Mouse (Mus musculus) CH12.LX (cell line): ENCODE measurements around the gene Kcnj4. TPM values are rescaled to one million over a fixed set of nuclear protein-coding genes. Genes with fewer than 3 reads are reported as not detected.

ENCODE experiments used
- DNase-seq: peaks from one replicate; pipeline ENCODE4 v3.0.0-alpha.2; 2013; ENCODE audit errors: extremely low read depth
- H3K27ac ChIP-seq: 2 replicates; pipeline ENCODE4 v1.5.1; 2012; ENCODE audit warnings: low read depth, mild to moderate bottlenecking, control low read depth, moderate library complexity; ENCODE audit not compliant: insufficient read depth
- H3K27me3 ChIP-seq: replicated peaks from 2 replicates; pipeline ENCODE3; 2012; ENCODE audit warnings: inconsistent platforms
- H3K36me3 ChIP-seq, 2 experiments: replicated peaks in 1 of 2; 2 replicates each; pipeline versions ENCODE3 to v1.6.1; 2012; ENCODE audit warnings: inconsistent platforms in 1 of 2, low read length in 1 of 2, mild to moderate bottlenecking in 1 of 2, mixed read lengths in 1 of 2, moderate library complexity in 1 of 2; ENCODE audit not compliant: control insufficient read depth in 1 of 2, insufficient read depth in 1 of 2
- H3K4me1 ChIP-seq, 2 experiments: 2 replicates each; pipeline ENCODE4 v1.6.1; 2012; ENCODE audit warnings: inconsistent platforms in 1 of 2, moderate library complexity in 1 of 2; ENCODE audit not compliant: insufficient read depth in 2 of 2, control insufficient read depth in 1 of 2
- H3K4me2 ChIP-seq: 2 replicates; pipeline ENCODE4 v1.6.1; 2012; ENCODE audit warnings: low read depth, mild to moderate bottlenecking, control low read depth; ENCODE audit not compliant: poor library complexity, insufficient read depth, severe bottlenecking
- H3K4me3 ChIP-seq, 3 experiments: fragments of 150-350 bp in 1 of 3; sonication (generic) in 1 of 3; replicated peaks in 1 of 3; 2 replicates each; pipeline versions ENCODE3 to v1.5.1; 2011 to 2012; ENCODE audit warnings: low read depth in 2 of 3, low read length in 2 of 3, mild to moderate bottlenecking in 2 of 3, moderate library complexity in 2 of 3, control low read depth in 1 of 3, improper control_type of control experiment in 1 of 3, inconsistent platforms in 1 of 3, mixed read lengths in 1 of 3; ENCODE audit not compliant: poor library complexity in 1 of 3
- H3K79me2 ChIP-seq: replicated peaks from 2 replicates; pipeline ENCODE4 v1.6.1; 2012; ENCODE audit warnings: mild to moderate bottlenecking, moderate library complexity; ENCODE audit not compliant: control insufficient read depth, poor library complexity, insufficient read depth, severe bottlenecking; ENCODE audit errors: extremely low read depth
- H3K9ac ChIP-seq: 2 replicates; pipeline ENCODE4 v1.6.1; 2012; ENCODE audit warnings: low read depth, mild to moderate bottlenecking, control low read depth, moderate library complexity; ENCODE audit not compliant: insufficient read depth
- H3K9me3 ChIP-seq: replicated peaks from 2 replicates; pipeline ENCODE3; 2012; ENCODE audit warnings: low read length, inconsistent platforms, mixed read lengths
- CTCF ChIP-seq, 2 experiments: IDR thresholded peaks in 1 of 2; conservative IDR thresholded peaks in 1 of 2; 2 replicates each; pipeline ENCODE4 v1.5.1; 2011 to 2012; ENCODE audit warnings: low read depth in 2 of 2, low read length in 2 of 2, improper control_type of control experiment in 1 of 2, inconsistent platforms in 1 of 2, mild to moderate bottlenecking in 1 of 2, moderate library complexity in 1 of 2
- E2F4 ChIP-seq: IDR thresholded peaks from 2 replicates; pipeline ENCODE4 v1.6.1; 2011; ENCODE audit warnings: low read depth, low read length, improper control_type of control experiment; ENCODE audit not compliant: insufficient replicate concordance
- ELF1 ChIP-seq: IDR thresholded peaks from 2 replicates; pipeline ENCODE4 v1.6.1; 2014; ENCODE audit warnings: low read depth, mild to moderate bottlenecking, inconsistent platforms, low read length, improper control_type of control experiment
- GABPA ChIP-seq: IDR thresholded peaks from 2 replicates; pipeline ENCODE4 v1.6.1; 2012; ENCODE audit warnings: low read depth, low read length, improper control_type of control experiment, inconsistent platforms; ENCODE audit not compliant: insufficient replicate concordance
- HCFC1 ChIP-seq: IDR thresholded peaks from 2 replicates; pipeline ENCODE4 v1.6.1; 2012; ENCODE audit warnings: low read depth, mild to moderate bottlenecking, inconsistent platforms, low read length, improper control_type of control experiment
- JUN ChIP-seq: IDR thresholded peaks from 2 replicates; pipeline ENCODE4 v1.6.1; 2011; ENCODE audit warnings: low read depth, mild to moderate bottlenecking, low read length, improper control_type of control experiment, moderate library complexity; ENCODE audit not compliant: insufficient read depth
- KAT2A ChIP-seq: IDR thresholded peaks from 2 replicates; pipeline ENCODE4 v1.6.1; 2012; ENCODE audit warnings: low read length, improper control_type of control experiment, inconsistent platforms; ENCODE audit not compliant: insufficient replicate concordance
- MAFK ChIP-seq: IDR thresholded peaks from 2 replicates; pipeline ENCODE4 v1.6.1; 2011; ENCODE audit warnings: low read length, improper control_type of control experiment; ENCODE audit not compliant: insufficient replicate concordance
- MAX ChIP-seq: IDR thresholded peaks from 2 replicates; pipeline ENCODE4 v1.6.1; 2011; ENCODE audit warnings: low read length, improper control_type of control experiment
- MAZ ChIP-seq: IDR thresholded peaks from 2 replicates; pipeline ENCODE4 v1.6.1; 2012; ENCODE audit warnings: low read depth, mild to moderate bottlenecking, inconsistent platforms, low read length, improper control_type of control experiment, moderate library complexity
- MEF2A ChIP-seq: IDR thresholded peaks from 2 replicates; pipeline ENCODE4 v1.6.1; 2014; ENCODE audit warnings: low read depth, mild to moderate bottlenecking, inconsistent platforms, low read length, improper control_type of control experiment, borderline replicate concordance
- MXI1 ChIP-seq: IDR thresholded peaks from 2 replicates; pipeline ENCODE4 v1.6.1; 2011; ENCODE audit warnings: mild to moderate bottlenecking, low read depth, low read length, improper control_type of control experiment
- MYC ChIP-seq: IDR thresholded peaks from 2 replicates; pipeline ENCODE4 v1.6.1; 2011; ENCODE audit warnings: low read depth, mild to moderate bottlenecking, improper control_type of control experiment, low read length
- NELFE ChIP-seq: IDR thresholded peaks from 2 replicates; pipeline ENCODE4 v1.6.1; 2011; ENCODE audit warnings: low read depth, low read length, improper control_type of control experiment
- POLR2A ChIP-seq: IDR thresholded peaks from 2 replicates; pipeline ENCODE4 v1.6.1; 2011; ENCODE audit warnings: low read depth, mild to moderate bottlenecking, improper control_type of control experiment, low read length
- POLR2AphosphoS2 ChIP-seq: IDR thresholded peaks from 2 replicates; pipeline ENCODE4 v1.6.1; 2011; ENCODE audit warnings: low read depth, low read length, improper control_type of control experiment
- RAD21 ChIP-seq: IDR thresholded peaks from 2 replicates; pipeline ENCODE4 v1.6.1; 2011; ENCODE audit warnings: low read depth, mild to moderate bottlenecking, low read length, improper control_type of control experiment, moderate library complexity
- RCOR1 ChIP-seq: conservative IDR thresholded peaks from 2 replicates; pipeline ENCODE4 v1.6.1; 2012; ENCODE audit warnings: low read depth, mild to moderate bottlenecking, inconsistent platforms, low read length, improper control_type of control experiment
- TBP ChIP-seq: conservative IDR thresholded peaks from 2 replicates; pipeline ENCODE4 v1.6.1; 2011; ENCODE audit warnings: low read depth, low read length, improper control_type of control experiment
- UBTF ChIP-seq: IDR thresholded peaks from 2 replicates; pipeline ENCODE4 v1.6.1; 2012; ENCODE audit warnings: low read depth, mild to moderate bottlenecking, inconsistent platforms, low read length, improper control_type of control experiment, moderate library complexity
- USF1 ChIP-seq: IDR thresholded peaks from 2 replicates; pipeline ENCODE4 v1.6.1; 2014; ENCODE audit warnings: low read depth, mild to moderate bottlenecking, inconsistent platforms, low read length, improper control_type of control experiment
- ZKSCAN1 ChIP-seq: IDR thresholded peaks from 2 replicates; pipeline ENCODE4 v1.6.1; 2012; ENCODE audit warnings: low read depth, inconsistent platforms, low read length, improper control_type of control experiment, borderline replicate concordance
- ZMIZ1 ChIP-seq: IDR thresholded peaks from 2 replicates; pipeline ENCODE4 v1.6.1; 2012; ENCODE audit warnings: low read depth, mild to moderate bottlenecking, inconsistent platforms, low read length, improper control_type of control experiment
- ZNF384 ChIP-seq: IDR thresholded peaks from 2 replicates; pipeline ENCODE4 v1.6.1; 2012; ENCODE audit warnings: low read depth, low read length, improper control_type of control experiment, inconsistent platforms
- dilution Hi-C: fragments of 300-500 bp; cut with MboI; formaldehyde crosslinking; loops from 2 replicates; pipeline ENCODE4 v1.14.3; 2020; ENCODE audit warnings: low sequenced_read_pairs; ENCODE audit not compliant: extremely low pct_unique_long_range_greater_than_20kb, extremely low pct_ligation_motif_present
- in situ Hi-C: fragments of 300-500 bp; cut with MboI; formaldehyde crosslinking; loops from 3 replicates; pipeline ENCODE4 v1.14.3; 2019; ENCODE audit warnings: low sequenced_read_pairs, low pct_ligation_motif_present, low pct_unique_long_range_greater_than_20kb, mixed read lengths
- polyA plus RNA-seq: library from polyadenylated mRNA; unstranded; fragments of >175 nt; gene quantifications from 2 replicates; pipeline ENCODE4 v1.2.1, GENCODE M21; 2012; ENCODE audit warnings: low read depth; ENCODE audit not compliant: insufficient read length
- total RNA-seq, 2 experiments: library from RNA; depleted of rRNA; stranded (reverse); fragments of 300-350 nt in 1 of 2; fragments of >200 nt in 1 of 2; gene quantifications; 2 replicates each; pipeline ENCODE4 v1.2.3; 2012 to 2014

Kcnj4 gene
- total and polyA plus RNA-seq, 3 experiments = not detected

GRCm38 (mm10) chr15:79438816-79439215 is 66.2 kb downstream of the Kcnj4 start:
- DNase-seq = no peak
- Histone ChIP-seq H3K4me3 (no peak overlapping the region), H3K9me3 (no peaks in the 10 kb centered on the region), H3K27me3 (peaks cover 34% of the 10 kb centered on the region), H3K9ac (no peak overlapping the region), H3K4me1 (peaks cover 0 to 5% of the 10 kb centered on the region in 2 experiments; a peak in 1 of 4 replicates), H3K36me3 (peaks cover 9 to 47% of the 10 kb centered on the region in 2 experiments), H3K27ac (no peak overlapping the region), H3K79me2 (no peaks in the 10 kb centered on the region), H3K4me2 (no peak overlapping the region)
- in situ Hi-C loops (no loop called here), dilution Hi-C loops (no loop called here)
- TF ChIP-seq POLR2A (no peak), MAFK (no peak), RAD21 (no peak), UBTF (no peak), MAX (no peak), POLR2AphosphoS2 (no peak), ZMIZ1 (no peak), USF1 (no peak), NELFE (no peak)

GRCm38 (mm10) chr15:79438209-79438810 is 66.7 kb downstream of the Kcnj4 start:
- no peak for DNase-seq
- H3K27ac ChIP-seq = no peak overlapping the region
- in situ Hi-C loops = no loop called here
- H3K36me3 ChIP-seq = peaks cover 9 to 49% of the 10 kb centered on the region in 2 experiments
- peaks cover 0 to 5% of the 10 kb centered on the region in 2 experiments; a peak in 1 of 4 replicates for H3K4me1 ChIP-seq
- no peaks in the 10 kb centered on the region for H3K9me3 ChIP-seq
- H3K79me2 ChIP-seq = no peaks in the 10 kb centered on the region
- no peak overlapping the region for H3K4me2 ChIP-seq
- H3K4me3 ChIP-seq = no peak overlapping the region
- no peak overlapping the region for H3K9ac ChIP-seq
- dilution Hi-C loops = no loop called here
- peaks cover 29% of the 10 kb centered on the region for H3K27me3 ChIP-seq
- no peak for TF ChIP-seq TBP
- TF ChIP-seq MXI1 = no peak
- TF ChIP-seq ELF1 = no peak
- TF ChIP-seq MAFK = no peak
- no peak for TF ChIP-seq ZKSCAN1
- no peak for TF ChIP-seq ZNF384
- TF ChIP-seq RCOR1 = no peak
- no peak for TF ChIP-seq GABPA
- no peak for TF ChIP-seq MAZ
- no peak for TF ChIP-seq E2F4
- no peak for TF ChIP-seq MAX
- no peak for TF ChIP-seq CTCF (conservative IDR thresholded peaks at IDR 0.05 in 1 of 2, IDR thresholded peaks at IDR 0.05 in 1 of 2; ENCODE audit: low read depth in 2 of 2, low read length in 2 of 2)
- no peak for TF ChIP-seq MEF2A
- no peak for TF ChIP-seq KAT2A
- TF ChIP-seq JUN = no peak
- no peak for TF ChIP-seq MYC
- TF ChIP-seq HCFC1 = no peak
- no peak for TF ChIP-seq UBTF
